Mouse (Mus musculus) regulatory T cell (primary cell): ENCODE results near the gene Pknox1.
"Not testable (repeated sequence)": the region's sequence is repeated elsewhere in the genome, so short reads cannot be mapped to it uniquely, and the experiment has no call there.

Experiments
- in situ Hi-C: fragments of 300-600 bp; cut with MboI, MseI; formaldehyde crosslinking; loops from one replicate; pipeline ENCODE4 v1.15.1; 2025; ENCODE audit warnings: high pct_unique_total_duplicates

The Pknox1 gene

DNA sequence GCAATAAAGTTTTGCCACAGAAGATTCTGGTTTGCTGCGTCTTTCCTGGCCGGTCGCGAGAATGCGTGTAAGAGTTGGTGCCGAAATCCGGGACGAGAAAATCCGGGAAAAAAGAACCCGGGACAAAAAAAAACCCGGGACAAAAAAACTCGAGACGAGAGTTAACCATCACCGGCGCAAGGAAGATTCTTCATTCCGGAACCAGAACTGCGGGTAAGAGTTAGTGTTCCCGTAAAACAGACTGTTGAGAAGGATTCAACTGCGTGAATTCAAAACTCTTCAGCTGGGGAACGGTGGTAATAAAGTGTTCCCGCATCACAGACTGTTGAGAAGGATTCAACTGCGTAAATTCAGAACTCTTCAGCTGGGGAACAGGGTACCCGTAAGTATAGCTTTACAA, 11.9 kb upstream of the Pknox1 start:
- in situ Hi-C loops, result not testable (repeated sequence)

DNA sequence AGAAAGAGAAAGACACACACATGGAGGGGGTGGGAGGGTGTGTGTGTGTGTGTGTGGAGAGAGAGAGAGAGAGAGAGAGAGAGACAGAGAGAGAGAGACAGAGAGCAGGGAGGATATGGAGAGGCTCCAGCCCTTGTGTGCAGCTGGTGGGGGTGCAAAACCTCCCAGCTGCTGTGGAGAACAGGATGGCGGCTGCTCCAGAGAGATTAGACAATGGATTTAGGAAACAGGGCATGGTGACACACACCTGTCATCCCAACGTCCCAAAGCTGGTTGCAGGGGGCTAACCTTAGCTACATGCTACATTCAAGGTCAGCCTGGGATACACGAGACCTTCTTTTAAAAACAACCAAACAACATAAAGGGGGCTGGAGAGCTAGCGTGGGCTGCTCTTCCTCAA, 8.3 kb upstream of the Pknox1 start:
- in situ Hi-C loops, result no loop called here

DNA sequence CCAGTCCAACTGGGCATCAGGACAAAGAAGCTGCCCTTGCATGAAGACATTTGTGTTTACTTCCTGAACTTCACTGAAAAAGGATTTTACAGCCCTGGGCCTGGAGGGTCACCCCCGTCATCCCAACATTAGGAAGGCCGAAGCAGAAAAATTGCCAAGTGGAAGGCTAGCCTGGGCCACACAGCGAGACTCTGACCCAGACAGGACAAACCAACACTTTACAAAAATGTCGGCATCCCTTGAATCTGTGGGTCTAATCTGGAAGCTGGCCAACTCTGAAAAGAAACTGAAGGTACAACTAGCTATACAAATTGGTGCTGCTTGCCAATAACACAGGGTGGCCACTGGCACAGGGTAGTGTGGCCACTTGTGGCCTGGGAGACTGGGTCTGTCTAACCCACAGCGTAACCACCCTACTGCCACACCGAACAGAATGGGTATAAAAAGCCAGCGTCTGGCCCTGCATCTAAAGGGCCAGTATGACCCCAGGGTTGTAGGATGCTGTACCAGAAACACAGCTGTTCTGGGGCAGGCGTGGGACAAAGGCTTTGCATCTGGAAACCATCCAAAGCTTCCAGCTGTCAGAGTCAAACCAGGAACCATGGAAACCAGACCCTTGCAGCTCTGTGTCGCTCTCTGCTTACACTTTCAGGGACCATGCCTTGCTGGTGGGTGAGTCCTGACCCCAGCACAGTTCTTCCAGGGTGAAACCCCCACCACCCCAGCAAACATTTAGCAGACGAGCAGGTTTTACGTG, 7.2 kb upstream of the Pknox1 start:
- in situ Hi-C loops, result no loop called here

DNA sequence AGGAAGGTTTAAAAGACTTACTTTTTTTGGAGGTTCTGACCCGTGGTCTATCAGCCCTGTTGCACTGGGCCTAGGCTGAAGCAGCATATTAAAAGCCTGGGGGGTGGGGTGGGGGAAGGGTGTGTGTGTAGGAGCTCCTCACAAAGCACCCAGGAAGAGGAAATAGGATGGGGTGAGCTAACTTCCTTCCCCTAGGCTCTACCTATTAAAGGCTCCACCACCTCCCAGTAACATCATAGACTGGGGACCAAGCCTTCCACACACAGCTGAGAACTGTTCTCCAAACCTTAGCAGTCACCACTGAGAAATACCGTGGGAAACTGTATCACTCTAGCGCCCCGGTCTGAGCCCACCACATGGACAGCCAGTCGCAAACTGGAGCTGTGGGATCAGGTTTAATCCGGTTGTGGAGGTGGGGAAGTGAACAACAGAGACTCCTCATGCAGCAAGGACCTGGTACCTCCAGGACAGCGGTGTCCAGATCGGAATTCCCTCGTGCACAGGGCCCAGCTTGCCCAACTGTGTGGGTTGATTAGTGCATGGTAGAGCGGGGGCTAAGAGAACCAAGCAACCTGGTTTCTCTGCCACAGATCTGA, 6.5 kb upstream of the Pknox1 start:
- in situ Hi-C loops, result no loop called here

DNA sequence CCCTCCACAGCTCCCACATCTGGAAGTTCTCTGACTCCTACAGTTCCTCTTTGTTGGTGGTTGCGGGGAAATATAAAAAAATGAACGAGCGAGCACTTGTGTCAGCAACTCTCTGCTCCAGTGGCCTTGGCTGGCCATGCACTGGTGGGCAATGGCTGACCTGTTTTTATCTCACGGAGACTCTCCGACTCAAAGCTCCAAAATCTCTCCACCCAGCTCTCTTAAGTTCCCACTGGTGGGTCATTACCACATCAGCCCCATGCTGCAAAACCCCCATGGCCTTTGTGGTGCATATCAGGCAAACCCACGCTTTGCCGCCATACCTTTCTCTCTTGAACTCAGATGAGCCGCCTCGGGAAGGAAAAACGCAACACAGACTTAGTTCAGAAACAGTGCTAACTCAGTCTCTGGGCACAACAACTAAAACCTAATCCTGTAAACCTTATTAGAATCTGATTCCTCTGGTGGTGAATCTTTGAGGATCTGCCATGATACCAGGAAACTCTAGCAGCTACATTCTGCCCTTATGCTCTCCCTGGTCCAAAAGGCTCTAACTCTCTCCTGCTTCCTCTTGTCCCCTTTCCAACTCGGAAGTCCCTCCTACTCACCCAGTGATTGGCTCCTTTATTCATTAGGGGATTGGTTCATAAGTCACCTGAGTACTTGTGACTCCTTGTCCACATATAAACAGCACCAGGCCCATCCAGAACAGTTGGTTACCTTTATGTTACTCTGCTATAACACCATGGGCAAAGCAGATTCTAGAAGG, 5.3 kb upstream of the Pknox1 start:
- in situ Hi-C loops, result no loop called here

DNA sequence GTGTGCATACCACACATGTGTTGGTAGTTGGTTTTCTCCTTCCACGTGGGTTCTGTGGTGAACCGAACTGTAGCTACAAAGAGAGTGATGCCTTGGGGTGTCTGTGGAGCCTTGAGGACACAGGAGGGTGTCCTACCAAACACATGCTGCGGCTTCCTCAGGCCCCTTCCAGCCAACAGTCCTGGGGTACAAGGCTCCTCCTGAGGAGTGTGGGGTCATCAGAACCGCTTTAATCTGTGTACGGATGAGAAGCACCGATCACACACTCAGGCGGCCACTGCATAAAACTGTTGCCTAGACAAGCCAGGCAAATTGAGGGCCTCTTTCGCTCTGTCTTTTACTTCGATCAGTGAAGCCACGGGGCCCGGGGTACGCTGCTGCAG, 911 bp upstream of the Pknox1 start:
- in situ Hi-C loops, result loop anchor here (5.0 kb wide), 1 partner anchor 46 kb away; the partner anchor contains the start of gene Wdr4

DNA sequence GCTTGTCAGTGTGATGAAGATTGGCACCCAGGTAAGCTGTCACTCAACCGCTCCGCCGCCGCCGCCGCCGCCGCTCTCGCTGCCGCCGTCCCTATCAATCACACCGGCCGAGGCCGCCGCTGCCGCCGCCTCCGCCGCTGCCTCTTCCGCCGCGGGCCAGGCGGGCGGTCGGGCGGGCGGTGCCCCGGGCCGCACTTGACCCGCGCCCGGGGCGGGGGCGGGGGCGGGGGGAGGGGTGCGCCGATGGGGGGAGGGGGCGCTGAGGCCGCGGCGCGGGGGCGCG, 265 bp downstream of the Pknox1 start:
- in situ Hi-C loops, result loop anchor here (5.0 kb wide), 1 partner anchor 47 kb away; the partner anchor contains the start of gene Wdr4

DNA sequence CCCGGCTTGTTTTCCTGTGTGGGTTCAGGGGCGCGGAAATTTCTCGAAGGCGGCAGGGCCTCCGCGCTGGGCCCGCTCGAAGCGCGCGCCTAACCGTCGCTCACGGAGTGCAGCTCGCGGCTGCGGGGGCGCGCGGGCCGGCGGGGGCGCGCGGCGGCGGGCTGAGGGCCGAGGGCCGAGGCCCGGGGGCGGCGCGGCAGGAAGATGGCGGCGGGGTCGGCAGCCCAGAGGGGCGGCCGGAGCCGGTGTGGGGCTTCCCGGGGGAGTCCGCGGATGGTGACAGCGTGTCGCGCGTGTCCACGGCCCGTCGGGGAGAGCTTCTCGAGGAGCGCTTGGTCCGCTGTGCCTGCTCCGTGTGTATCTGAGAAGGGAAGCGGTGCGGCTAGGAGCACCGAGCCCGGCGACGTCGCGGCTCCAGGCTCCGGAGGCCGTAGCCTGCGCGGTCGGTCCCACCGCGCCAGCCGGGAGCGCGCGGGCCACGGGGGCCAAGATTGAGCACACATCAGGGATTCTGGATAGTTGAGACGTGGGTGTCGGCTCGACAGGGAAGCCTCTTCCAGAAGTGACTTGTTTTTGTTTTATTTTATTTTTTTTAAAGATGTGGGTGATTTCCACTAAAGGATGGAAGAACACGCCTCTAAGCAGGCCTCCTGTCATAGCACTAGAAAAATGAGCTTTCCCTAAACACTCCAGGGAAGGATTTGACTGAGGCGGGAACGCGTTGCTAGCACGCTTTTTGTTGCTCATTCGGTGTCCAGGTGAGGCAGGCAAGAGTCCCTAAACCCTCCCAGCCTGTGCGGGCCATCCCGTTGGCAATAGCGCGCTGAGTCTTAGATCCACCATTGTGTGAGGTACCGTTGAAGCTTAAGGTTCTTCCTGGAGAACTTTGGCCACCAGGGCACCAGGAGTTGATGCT, 865 bp downstream of the Pknox1 start:
- in situ Hi-C loops, result no loop called here

DNA sequence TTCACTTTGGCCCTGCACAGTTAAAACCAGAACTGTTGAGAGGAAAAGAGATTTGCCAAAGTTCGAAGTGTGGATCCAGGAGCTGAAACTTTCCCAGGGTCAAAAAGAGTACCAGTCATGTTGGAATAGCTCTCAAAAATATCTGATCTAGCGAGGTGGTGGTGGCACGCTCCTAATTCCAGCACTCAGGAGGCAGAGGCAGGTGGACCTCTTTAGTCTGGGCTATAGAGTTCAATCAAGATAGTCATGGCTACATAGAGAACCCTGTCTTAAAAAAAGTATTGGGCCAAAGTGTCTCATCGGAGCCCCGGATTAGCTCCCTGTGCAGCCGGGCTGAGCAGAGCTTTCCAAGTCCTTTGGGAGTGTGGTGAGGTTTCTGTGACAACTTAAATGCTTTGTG, 1.7 kb downstream of the Pknox1 start:
- in situ Hi-C loops, result no loop called here

DNA sequence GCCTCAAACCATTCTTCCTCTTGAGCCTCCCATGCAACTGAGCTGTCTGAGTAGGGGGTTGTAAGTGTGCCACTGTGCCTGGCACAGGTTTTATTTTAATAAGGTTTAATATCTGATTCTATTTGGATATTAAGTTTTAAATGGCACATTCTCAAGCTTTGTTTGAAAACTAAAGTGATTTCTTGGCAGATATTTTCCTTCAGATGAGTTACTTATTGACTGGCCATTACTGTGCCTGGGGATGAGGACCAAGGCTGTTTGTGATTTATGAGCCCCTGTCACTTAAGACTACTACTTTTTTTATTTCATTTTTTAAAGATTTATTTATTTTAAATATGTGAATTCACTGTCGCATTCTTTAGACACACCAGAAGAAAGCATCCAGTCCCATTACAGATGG, 5.2 kb downstream of the Pknox1 start:
- in situ Hi-C loops, result no loop called here

DNA sequence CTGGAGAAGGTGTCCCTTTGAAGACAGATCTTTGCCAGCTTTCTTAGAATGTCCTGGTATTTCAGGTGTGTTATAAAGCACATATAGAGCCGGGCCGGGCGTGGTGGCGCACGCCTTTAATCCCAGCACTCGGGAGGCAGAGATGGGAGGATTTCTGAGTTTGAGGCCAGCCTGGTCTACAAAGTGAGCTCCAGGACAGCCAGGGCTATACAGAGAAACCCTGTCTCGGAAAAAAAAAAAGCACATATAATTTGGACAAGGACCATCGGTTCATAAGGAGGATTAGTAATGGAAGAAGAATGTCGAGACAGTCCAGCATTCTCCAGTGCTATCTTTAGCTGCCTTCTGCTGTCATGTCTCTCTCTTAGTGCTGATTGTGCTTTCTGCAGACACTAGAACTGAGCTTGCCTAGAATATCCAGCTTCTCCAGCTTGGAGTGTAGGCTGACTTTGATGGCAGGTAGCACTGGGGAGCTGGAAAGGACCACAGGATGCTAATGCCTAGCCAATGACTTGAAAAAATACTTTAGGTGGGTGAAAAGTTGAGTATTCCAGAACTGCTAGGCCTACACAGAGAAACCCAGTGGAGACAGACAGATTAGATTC, 5.9 kb downstream of the Pknox1 start:
- in situ Hi-C loops, result no loop called here

DNA sequence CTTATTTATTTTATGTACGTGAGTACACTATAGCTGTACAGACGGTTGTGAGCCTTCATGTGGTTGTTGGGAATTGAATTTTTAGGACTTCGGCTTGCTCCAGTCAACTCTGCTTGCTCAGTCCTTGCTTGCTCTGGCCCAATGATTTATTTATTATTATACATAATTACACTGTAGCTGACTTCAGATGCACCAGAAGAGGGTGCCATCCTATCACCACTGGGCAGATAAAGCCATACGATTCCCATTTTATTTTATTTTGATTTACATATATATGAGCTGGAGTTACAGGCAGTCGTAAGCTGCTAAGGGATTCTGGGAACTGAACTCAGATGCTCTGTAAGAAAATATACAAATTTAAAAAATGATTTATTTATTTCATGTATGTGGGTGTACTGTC, 7.2 kb downstream of the Pknox1 start:
- in situ Hi-C loops, result no loop called here

DNA sequence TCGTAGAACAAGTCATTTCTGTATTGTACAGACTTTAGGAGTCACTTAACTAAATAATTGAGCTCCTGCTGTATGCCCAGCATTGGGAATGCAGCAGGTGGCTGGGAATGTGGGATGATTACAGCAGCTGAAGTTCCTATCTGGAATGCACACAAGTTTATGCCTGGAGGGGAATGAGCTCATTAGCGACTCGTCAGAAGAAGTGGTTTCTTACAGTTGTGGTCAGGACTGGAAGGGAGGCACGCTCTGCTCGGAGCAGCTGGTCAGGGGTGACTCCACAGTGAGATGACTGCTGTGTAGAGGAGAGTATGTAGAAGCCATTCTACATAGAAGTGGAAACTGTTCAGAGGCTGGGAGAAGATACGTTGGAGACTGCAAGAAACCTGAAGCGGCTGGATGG, 10.1 kb downstream of the Pknox1 start:
- in situ Hi-C loops, result no loop called here

DNA sequence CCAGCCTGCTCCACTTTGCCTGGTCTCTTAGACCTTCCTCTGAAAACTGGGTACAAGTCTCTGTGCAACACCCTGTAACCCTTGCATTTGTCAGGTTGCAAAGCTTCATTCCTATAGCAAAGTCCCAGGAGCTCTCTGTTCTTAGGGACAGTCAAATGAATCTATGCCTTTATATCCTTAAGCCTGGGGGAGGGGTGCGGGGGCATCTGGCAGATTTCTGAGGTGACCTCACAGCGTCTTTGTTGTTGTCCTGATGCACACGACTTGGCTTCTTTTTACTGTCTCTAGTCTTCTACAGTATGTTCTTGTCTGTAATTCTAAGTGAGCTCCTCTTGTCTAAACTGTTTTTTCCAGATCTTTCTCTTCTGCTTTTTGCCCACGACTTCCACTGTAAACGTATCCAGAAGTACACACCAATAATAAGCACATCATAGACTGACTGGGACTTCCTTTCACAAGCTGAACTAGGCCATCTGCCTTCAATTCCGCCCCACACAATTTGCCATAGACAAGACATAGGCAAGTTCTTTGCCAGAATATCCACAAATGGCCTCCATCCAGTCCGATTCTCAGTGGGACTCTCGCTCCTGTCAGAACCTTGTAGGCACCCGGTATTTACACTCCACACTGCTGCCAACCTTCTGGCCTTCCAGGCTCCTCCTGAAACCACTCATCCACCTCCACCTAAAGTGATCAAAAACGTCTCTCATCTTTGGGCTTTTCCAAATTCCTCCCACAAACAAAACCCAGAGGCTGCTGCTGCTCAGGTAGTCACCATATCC, 12.1 kb downstream of the Pknox1 start:
- in situ Hi-C loops, result no loop called here

DNA sequence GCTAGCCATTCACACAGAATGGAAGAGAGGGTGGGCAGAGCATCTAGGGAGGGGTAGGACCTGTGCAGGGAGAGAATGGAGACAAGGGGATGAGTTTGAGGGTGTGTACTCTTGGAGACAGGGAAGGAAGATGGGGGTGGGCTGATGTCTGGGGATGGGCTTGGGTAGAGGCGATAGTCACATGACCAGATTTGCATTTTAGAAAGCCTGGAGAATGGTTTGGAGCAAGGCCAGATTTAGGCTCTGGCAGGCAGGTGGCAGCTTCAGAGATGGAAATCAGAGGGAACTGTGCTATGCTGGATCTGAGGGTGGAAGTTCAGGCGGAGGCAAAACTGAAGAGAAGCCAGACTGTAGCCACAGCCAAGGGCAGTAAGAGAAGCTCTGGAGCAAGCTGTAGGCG, 15.8 kb downstream of the Pknox1 start:
- in situ Hi-C loops, result loop anchor here (5.0 kb wide), 1 partner anchor 43 kb away; no protein-coding TSS in a partner anchor

DNA sequence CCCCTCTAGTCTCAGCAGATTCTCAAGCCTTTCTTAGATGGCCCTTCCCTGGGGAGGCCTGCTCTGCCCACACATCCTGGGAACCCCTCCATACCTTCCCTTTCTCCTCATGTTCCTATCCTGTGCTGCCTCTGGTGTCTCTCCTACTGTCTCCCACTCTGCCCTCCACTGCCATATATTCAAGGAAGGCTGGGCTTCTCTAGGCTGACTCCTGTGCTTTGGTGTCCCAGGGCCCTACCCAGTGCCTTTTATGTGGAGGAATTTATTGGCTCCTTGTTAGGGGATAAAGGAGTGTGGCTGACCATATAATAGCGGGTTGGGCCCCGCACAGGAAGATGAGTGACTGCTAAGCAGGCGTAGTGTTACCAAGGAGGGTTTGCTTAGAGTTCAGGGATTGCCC, 18.7 kb downstream of the Pknox1 start:
- in situ Hi-C loops, result loop anchor here (5.0 kb wide), 1 partner anchor 46 kb away; no protein-coding TSS in a partner anchor

DNA sequence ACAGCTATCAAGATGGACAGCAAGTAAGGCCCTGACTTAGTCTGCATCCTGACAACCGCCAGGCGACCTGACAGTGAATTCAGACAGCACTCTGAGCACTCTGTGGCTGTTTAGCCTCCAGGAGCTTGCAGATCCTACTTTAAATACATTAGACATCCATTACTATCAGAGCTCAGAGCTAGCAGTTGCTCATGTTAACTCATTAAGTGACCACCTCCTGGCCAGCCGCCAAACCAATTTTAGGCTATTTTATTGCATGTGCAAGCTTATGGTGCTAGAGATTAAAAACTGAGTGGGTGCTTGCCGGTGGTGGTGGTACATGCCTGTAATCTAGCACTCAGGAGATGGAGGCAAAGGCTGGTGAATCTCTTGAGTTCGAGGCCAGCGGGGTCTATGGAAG, 19.2 kb downstream of the Pknox1 start:
- in situ Hi-C loops, result loop anchor here (5.0 kb wide), 1 partner anchor 46 kb away; no protein-coding TSS in a partner anchor

DNA sequence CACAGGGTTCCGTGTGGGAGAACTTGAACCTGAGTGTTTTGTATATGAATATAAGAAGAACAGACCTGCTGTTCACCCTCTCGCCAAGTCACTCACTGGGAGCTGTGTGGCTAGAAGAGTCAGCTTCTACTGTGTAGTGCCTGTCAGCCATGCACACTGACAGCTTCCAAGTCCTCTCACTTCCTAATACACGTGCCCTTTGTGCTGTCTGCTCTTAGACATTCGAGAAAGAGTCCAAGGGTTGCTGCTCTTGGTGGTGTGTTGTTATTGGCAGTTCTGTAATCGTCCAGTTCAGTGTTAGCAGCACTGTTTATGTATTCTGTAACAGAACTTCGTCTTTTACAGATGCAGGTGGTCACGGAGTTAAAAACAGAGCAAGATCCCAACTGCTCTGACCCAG, 23.6 kb downstream of the Pknox1 start:
- in situ Hi-C loops, result no loop called here

DNA sequence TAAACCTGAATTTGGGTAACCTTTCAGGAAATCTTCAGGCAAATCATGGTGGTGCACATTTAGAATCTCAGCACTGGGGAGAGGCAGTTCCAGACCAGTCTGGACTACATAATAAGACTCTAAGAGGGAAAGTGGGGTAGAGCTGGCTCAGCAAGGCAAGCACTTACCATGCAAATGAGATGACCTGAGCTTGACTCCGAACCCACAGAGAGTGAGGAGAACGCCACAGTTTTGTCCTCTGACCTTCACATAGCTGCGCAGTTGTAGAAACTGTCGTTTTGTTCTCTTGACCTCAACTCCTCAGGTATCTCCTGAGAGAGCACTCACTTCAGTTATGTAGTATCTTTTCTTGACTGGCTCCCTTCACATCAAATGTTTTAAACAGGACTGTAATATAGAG, 24.2 kb downstream of the Pknox1 start:
- in situ Hi-C loops, result no loop called here

DNA sequence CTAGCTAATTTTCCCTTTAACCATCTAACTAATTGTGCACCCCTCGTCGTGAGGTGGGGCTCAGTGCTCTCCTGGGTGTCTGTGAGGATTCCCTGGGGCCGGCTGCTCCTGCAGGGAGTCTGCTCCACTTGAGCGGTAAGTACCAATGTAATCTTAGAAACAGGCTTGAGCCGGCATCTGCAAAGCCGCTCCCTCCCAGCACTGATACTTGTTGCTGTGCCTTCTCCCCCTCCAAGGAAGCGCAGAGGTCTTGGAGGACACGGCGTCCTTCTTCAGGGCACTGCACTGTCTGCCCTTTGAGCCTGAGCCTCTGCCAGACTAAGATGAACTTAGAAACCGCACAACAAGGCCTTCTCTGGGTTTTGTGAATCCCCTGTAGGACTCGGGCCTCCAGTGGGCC, 26.3 kb downstream of the Pknox1 start:
- in situ Hi-C loops, result no loop called here

DNA sequence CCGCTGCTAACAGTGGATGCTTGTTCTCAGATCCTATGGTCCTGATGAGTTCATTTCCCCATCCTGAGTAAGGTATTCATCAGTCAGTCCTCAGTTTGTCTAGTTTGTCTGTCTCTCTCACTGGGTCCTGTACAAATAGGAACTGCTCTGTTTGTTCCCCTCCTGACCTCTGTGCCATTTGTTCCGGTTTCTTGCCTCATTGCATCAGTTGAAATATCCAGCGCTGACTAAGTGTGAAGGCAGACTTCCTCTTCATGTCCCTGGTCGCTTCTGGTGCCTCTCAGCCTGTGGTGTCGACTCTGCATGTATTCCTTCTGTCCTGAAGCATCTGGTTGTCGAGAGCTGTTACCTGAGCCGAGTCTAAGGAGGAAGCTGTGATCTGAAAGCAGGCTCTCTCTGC, 30.1 kb downstream of the Pknox1 start:
- in situ Hi-C loops, result no loop called here
